Mouse (Mus musculus) thymus, adult 2 months (tissue): ENCODE results near the gene Gan.

ENCODE experiments used
- CTCF ChIP-seq: fragments of 200-500 bp; IDR thresholded peaks from 2 replicates; pipeline ENCODE4 v1.5.1; 2012; ENCODE audit warnings: mild to moderate bottlenecking, control low read depth, low read length, moderate library complexity, borderline replicate concordance; ENCODE audit not compliant: control insufficient read depth, poor library complexity, insufficient read depth; ENCODE audit errors: extremely low read depth
- POLR2A ChIP-seq: fragments of 200-500 bp; IDR thresholded peaks from 2 replicates; pipeline ENCODE4 v1.6.1; 2012; ENCODE audit warnings: mild to moderate bottlenecking, low read length, control low read depth, moderate library complexity; ENCODE audit not compliant: control insufficient read depth, poor library complexity, insufficient read depth; ENCODE audit errors: extremely low read depth

GRCm38 (mm10) chr8:117209150-117209549 lies 51.2 kb downstream of the Gan start:
- TF ChIP-seq CTCF, result no peak
- TF ChIP-seq POLR2A, result no peak
